Mouse (Mus musculus) v-Abl transformed pro-B cells (cell line): ENCODE data around the gene Nfkbil1.

Experiments used
- in situ Hi-C, 2 experiments: fragments of 400-800 bp; cut with MboI; formaldehyde crosslinking; loops; one replicate each; pipeline ENCODE4 v1.15.1; 2025; ENCODE audit not compliant: unreplicated experiment in 2 of 2

Nfkbil1 gene

DNA sequence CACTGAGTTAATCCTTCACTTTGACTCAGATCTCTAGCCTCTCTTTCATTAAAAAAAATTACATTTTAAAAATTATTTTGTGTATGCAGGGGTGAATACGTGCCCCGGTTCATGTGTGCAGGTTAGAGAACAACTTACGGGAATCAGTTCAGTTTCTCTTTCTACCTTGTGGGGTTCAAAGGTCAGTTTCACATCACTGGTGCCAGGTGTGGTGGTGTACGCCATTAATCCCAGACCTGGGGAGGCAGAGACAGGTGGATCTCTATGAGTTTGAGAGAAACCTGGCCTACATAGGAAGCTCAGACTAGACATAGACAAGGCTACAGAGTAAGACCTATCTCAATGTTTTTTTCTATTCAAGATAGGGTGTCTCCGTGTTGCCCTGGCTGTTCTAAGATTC, 22.5 kb downstream of the Nfkbil1 start:
- in situ Hi-C loops: no loop called here

DNA sequence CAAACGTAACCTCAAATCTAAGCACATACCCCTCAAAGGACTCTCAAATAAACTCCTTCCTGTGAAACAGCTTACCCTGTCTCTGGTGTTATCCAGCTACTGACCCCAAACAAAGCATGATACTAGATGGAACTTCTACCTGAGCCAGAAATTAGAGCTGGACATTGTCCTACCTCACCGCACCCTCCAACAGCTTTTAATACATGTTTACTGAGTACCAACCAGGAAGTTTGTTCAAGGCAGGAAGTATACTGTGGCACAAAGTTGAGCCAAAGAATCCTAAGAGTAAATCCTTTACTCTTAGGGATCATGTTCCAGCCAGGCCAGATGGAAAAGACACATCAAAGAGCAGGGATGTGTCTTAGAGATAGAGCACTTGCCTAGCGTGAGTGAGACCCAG, 25.0 kb downstream of the Nfkbil1 start:
- in situ Hi-C loops: no loop called here

DNA sequence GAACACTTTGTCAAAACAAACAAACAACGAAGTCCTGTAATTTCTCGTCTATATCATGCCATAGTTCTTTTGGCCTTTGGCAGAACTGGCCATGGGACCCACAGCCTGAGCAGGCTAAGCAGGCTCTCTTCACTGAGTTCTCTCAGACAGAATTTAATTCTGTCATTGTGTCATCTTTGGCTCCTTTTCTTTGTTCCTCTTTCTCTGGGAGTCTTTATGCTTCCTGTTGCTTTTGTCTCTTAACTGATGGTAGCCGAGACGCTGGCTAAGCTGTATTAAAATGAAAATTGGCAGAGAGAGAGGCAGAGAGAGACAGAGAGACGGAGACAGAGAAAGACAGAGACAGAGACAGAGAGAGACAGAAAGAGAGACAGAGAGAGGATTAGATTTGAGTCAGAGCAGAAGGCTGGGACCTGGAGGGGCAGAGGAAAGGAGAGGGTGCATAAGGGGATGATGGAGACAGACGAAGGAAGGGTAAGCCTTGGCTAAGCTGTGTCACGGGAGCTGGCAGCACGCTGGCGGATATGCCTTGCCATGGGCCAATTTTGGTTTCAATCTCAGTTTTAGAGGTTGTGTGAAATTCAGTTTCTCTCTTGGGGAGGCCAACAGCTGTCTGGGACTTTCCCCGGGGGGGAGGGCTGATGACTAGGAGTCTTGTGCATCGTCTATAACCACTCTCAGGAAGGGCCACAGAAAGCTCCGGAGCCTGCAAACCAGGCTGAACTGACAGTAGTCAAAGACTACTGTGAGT, 25.6 kb downstream of the Nfkbil1 start:
- in situ Hi-C loops: no loop called here

DNA sequence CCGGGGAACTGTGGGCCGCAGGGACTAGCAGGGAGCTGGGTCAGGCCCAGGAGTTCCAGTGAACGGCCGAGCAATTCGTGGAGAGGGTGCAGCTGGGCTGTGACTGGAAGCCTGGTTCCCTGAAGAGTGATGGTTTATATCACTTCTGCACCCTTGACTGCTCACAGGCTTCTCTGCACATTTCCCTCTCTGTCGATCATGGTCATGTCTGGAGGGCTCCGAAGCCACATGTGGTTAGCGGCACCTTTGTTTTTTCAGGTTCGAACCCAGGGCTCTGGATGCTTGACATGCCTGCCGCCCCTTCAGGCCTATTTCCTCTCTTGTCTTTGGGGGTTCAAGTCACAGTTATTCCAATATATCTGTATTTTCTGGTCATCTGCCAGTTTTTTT, 30.2 kb downstream of the Nfkbil1 start:
- in situ Hi-C loops: no loop called here

DNA sequence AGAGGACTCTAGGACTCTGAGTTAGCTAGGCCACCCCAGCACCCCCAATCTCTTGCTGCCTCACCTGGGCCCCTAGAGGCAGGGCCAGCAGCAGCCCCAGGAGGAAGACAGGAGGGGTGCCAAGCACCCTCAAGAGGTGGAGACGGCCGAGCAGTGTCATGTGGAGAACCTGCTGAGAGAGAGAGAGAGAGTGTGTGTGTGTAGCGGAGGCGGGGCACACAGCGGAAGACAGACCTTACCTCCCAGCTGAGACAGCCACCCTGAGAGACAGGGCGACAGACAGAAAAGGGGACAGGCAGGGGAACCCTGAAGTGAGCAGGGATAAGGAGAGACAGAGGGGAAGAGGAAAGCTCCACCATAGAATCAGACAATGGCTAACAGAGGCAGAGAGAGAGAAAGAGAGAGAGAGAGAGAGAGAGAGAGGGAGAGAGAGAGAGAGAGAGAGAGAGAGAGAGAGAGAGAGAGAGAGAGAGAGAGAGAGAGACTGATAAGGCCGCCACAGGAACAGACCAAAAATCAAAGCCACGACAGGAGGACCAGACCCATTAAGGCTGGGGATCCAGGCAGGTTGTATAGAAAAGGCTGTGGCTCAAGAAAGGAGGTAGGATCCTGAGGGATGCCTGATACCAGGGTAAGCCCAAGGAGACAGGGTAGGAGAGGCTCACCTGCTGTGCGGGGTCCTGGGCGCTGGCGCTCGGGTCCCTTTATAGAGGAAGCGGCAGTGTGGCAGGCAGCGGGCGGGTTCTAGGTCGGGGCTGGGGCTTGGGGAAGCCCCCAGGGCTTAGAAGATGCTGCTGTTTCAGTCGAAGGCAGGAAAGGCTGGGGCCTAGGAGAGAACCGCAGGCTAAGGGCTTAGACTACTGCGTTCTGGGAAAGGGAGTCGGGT, 30.9 kb downstream of the Nfkbil1 start, which contains the start of gene Lta:
Gene Lta, minus strand, starts transcription at position 858 of the 886 bp plus-strand sequence.
- in situ Hi-C loops: no loop called here

DNA sequence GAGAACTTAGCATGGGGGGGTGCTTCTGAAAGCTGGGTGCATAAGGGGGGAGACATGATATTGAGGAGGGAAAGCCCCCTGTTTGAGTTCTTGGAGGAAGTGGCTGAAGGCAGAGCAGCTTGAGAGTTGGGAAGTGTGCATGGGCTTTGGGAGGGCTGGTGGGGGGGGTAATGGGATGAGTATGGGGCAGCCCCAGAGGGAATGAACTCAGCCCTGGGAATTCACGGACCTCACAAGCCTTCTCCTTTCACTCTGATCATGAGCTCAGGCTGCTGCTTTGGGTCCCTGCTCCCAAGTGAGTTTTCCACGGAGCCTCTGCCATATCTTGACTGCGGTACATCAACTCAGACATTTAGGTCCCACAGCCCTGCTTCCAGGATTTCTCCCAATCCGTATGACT, 33.1 kb downstream of the Nfkbil1 start:
- in situ Hi-C loops: no loop called here

DNA sequence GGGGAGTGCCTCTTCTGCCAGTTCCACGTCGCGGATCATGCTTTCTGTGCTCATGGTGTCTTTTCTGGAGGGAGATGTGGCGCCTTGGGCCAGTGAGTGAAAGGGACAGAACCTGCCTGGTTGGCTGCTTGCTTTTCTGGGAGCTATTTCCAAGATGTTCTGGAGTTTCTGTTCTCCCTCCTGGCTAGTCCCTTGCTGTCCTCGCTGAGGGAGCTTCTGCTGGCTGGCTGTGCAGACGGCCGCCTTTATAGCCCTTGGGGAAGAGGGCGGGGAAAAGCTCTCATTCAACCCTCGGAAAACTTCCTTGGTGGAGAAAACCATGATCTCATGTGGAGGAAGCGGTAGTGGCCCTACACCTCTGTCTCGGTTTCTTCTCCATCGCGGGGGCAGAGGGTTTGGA, 33.8 kb downstream of the Nfkbil1 start, which contains the start of gene Tnf:
Gene Tnf, minus strand, starts transcription at position 221 of the 400 bp plus-strand sequence.
- in situ Hi-C loops: no loop called here

DNA sequence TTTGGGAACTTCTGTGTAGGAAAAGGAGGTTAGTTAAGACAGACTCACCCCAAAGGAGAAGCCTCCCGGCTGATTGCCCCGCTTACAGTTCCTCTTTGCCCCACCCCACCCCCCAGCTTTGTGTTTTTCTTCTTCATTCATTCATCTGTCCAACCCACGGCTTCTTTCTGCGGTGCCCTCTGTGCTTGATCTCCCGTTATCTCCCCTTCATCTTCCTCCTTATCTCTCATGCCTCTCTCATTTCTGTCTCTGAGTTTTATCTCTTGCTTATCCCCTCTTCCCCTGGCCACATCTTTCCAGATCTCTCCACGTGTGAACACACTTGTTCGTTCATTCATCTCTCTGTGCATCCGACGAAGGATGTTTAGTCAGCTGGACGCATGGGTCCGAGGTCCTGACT, 34.5 kb downstream of the Nfkbil1 start:
- in situ Hi-C loops: no loop called here

DNA sequence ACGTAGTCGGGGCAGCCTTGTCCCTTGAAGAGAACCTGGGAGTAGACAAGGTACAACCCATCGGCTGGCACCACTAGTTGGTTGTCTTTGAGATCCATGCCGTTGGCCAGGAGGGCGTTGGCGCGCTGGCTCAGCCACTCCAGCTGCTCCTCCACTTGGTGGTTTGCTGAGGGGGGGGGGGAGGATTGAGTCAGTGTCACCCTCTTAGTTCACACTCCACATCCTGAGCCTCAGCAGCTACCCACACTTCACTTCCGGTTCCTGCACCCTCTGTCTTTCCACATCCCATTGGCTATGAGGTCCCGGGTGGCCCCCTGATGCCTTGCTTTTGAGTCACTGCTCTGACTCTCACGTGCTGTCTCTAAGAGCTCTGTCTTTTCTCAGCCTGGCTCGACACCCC, 35.2 kb downstream of the Nfkbil1 start:
- in situ Hi-C loops: no loop called here

DNA sequence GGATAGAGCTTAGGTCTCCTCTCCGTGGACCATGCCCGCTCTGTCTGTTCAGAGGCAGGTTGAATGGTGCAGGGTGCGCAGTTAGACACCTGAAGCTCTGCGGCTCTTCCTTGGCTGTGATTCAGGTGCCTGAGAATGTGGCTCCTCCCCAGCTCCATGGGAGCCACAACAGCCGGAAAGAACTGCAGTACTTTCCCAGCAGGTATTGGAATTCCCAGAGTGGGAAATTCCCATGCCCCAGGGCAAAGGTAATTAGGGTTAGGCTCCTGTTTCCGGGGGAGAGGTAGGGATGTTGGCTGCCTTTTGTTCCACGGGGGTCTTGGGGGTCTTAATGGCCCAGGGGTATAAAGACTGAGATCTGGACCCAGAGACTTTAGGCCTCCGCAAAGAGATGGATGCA, 36.6 kb downstream of the Nfkbil1 start:
- in situ Hi-C loops: no loop called here

DNA sequence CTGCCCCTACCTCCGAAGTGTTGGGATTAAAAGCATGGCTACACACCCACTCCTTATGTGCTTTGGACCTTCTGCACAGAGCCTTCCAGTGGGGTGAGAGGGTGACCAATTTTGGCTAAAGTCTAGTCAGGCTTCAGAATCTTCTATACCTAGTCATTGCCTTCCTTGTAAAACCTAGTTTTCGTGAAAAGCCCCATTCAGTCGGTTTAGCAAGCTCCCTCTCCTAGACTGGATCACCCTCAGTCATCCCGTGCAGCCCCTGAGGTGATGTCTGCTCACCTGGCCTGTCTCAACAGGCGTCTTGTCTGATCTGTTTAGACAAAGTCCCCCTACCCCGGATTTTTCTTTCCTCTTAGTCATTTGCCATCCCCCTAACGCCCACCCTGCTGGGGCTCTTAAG, 37.6 kb downstream of the Nfkbil1 start:
- in situ Hi-C loops: no loop called here

DNA sequence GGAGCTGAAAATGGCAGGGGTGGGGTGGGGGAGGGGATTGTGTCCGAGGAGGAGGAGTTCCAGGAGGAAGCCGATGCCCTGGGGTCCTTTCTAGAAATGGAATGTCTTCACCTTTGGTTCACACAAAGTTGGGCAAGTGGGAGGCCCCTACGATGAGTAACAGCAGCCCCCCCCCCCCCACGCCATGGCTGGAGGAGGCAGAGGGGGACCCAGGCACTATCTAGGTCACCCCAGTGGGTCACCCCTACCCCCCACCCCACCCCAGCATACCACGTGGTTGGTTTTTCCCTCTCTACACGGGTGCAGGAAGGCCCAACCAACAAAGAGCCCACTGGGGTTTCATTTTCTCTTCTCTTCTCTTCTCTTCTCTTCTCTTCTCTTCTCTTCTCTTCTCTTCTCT, 38.5 kb downstream of the Nfkbil1 start:
- in situ Hi-C loops: no loop called here

DNA sequence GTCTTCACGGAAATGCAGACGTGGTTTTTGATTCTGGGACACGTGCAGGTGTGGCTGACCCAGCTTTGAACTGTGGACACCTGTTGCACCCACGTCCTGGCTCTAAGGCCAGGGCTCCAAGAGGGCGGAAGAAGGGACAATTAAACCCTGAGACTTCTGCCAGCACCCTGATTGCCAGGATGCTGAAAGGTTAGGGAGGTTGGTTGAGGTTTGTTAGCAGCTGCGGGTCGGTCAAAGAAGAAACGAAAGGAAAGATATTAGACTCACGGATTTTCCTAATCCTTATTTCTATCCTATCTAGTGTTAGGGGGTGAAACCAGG, 39.3 kb downstream of the Nfkbil1 start:
- in situ Hi-C loops: no loop called here

DNA sequence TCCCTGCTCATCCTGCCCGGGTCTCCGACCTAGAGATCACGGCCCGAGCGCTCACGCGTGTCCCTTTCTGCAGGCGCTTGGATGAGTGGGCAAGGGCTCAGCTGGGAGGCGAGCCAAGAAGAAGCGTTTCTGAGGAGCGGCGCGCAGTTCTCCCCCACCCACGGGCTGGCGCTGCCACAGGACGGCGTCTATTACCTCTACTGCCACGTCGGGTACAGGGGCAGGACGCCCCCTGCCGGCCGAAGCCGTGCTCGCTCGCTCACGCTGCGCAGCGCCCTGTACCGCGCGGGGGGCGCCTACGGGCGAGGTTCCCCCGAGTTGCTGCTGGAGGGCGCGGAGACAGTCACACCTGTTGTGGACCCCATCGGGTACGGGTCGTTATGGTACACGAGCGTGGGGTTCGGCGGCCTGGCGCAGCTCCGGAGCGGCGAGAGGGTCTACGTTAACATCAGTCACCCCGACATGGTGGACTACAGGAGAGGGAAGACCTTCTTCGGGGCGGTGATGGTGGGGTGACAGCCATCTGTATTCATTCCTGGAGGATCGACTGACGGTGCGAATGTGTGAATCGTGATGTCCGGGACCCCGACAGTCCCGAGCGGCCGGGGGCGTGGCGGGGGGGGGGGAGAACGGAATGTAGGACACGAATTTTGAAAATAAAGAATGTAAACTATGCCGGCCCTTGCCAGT, 39.8 kb downstream of the Nfkbil1 start:
- in situ Hi-C loops: no loop called here

DNA sequence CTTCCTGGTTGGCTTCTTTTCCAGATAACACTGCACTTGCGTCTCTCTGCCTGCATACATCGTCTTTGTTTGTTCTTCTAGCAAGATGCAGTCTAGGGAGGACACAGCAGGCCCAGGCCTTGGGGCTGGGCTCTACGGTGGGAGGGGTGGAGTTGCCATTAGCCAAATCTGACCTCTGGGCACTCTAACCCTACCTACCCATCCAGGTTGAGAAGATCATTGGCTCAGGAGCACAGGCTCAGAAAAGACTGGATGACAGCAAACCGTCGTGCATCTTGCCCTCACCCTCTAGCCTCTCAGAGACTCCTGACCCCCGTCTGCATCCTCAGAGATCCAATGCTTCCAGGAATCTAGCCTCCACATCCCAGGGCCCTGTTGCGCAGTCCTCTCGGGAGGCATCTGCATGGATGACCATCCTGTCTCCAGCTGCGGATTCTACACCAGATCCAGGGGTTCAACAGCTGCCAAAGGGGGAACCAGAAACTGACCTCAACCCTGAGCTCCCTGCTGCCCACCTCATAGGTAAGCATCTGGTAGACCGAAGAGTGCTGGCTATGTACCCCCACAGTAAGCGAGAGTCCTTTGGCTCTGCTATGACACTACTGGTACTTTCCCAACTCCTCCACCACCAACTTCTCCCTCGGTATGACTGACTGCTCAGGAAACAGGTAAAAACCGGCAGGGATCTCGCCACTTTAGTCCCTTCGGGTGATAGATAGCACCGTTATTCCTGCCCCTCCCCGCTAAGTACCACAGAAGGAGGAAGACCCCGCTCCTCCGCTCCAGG, 40.6 kb downstream of the Nfkbil1 start:
- in situ Hi-C loops: no loop called here

DNA sequence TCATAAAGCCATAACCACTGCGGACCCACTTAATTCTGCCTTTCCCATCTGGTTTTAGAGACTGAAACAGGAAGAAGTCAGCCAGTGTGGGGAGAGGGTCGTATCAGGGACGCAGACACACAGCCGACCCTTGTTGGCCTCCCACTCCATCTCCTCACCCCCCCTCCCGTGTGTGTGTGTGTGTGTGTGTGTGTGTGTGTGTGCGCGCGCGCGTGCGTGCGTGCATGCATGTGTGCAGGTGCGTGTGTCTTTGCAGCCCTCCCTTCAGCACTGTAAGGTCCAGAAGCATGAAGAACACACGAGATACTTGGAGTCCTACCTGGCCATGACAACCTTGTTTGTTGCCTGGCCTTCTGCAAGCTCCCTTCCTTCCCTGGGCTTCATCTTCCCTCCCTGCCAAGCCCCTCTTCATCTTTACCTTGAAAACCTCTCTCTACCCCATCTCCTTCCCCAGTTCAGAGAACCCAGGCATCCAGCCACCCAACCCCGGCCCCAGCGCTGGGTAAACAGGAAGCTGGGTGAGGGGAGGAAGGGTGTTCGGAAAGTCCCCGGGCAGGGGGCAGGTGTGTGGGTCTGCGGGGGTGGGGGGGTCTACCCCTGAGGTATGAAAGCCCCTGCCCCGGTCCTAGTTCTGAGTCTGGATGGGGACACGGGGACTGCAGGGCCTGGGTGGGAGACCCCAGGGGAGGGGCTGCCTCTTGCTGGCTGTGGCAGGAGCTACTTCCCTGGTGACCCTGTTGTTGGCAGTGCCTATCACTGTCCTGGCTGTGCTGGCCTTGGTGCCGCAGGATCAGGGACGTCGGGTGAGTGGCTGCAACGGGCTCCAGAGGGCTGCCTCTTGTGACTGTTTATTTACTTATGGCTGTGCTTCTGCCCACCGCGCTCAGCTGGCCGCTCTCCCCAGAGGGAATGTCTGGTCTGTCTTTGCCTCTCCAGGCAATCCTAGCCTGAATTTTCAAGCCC, 41.4 kb downstream of the Nfkbil1 start, which contains the start of gene Ltb:
Gene Ltb, plus strand, starts transcription at position 559 of the 963 bp plus-strand sequence.
- in situ Hi-C loops: no loop called here

DNA sequence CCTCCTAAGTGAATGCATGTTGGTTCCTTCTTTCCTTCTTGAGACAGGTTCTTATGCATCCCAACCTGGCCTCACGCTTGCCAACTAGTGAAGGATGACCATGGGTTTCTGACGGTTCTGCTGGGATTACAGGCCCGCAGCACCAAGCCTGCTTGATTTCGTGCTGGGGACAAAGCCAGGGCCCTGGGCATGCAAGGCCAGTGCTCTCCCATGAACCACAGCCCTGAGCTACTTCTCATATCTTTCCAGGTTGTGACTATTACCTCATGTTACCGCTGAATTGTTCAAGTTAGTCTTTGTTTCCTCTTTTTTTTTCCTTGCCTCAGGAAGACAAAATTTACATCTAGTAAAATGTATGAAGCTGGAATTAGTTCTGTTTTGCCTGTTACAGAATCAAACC, 42.7 kb downstream of the Nfkbil1 start:
- in situ Hi-C loops: no loop called here

DNA sequence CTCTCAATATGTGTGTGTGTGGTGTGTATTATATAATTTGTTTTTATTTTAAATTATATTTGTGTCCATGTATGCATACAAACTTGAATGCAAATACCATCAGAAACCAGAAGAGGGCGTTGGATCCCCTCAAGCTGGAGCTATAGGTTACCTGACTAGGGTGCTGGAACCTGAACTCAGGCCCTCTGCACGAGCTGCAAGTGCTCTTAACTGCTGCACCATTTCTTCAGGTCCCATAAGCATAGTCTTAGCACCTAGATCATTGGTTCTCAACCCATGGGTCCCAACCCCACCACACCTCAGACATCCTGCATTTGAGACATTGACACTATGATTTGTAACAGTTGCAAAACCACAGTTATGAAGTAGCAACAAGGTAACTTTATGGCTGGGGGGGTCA, 43.9 kb downstream of the Nfkbil1 start:
- in situ Hi-C loops: no loop called here

DNA sequence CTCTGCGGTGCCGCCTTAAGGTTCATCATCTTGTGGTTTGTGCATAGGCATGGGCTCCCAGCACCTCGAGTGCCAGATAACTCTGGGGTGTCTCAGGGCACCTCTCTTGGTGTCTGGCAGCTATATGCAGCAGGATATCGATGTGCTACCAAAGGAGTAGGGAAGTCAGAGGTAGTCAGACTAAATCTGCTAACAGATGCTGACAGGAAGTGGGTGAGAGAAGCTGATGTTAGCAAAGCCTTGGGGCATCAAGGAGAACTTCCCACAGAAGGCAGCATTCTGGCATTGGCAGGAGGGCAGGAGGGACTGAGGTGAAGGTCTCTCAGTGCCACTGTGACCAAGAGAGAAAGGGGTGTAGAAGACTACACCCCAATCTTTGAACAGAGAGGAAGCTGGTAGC, 45.5 kb downstream of the Nfkbil1 start:
- in situ Hi-C loops: no loop called here
